Mouse (Mus musculus): ENCODE results near the gene Neurl4.
A peak's percentile ranks its signal among the peaks of the same experiment; 100 is the strongest.

- TF ChIP-seq CTCF (IDR thresholded peaks at IDR 0.05; ENCODE audit: low read depth): peak; percentile 80
- TF ChIP-seq EP300 (IDR thresholded peaks at IDR 0.05; ENCODE audit: low read depth): no peak
These were observed 17.8 kb upstream of the Neurl4 start for GRCm38 (mm10) chr11:69883066-69883465.

Measured in liver, embryonic 14.5 days (tissue).